Mouse (Mus musculus) stomach, postnatal 0 days (tissue): Measurements from ENCODE around the gene Gm43720.

Source experiments
- CTCF ChIP-seq: IDR thresholded peaks from 2 replicates; pipeline ENCODE4 v1.5.1; 2016; ENCODE audit warnings: antibody characterized with exemption, low read depth, mild to moderate bottlenecking, moderate library complexity
- EP300 ChIP-seq: optimal IDR thresholded peaks from 2 replicates; pipeline ENCODE3; 2016; ENCODE audit warnings: antibody characterized with exemption

DNA sequence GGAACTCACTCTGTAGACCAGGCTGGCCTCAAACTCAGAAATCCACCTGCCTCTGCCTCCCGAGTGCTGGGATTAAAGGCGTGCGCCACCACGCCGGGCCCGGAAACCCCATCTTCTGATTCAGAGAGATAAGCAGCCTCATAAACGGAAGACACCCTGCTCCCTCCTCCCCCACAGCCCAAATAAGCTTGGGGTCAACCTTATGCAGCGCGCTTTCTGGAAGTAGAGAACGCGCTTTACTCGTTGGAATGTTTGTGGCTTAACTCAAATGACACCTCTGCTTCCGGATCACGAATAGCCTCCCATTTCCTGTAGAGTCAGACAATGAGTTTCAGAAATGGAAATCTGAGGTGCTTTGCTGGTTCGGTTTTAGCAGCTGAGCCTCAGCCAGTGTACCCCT is 1.1 kb upstream of the Gm43720 start:
- TF ChIP-seq CTCF = no peak
- TF ChIP-seq EP300 = no peak
